Mouse (Mus musculus) MEL (cell line): ENCODE results near the gene Paqr4.

ENCODE experiments used
- CTCF ChIP-seq, 3 experiments: IDR thresholded peaks in 2 of 3; conservative IDR thresholded peaks in 1 of 3; 2 replicates each; pipeline ENCODE4 v1.5.1; 2011 to 2012; ENCODE audit warnings: low read length in 3 of 3, low read depth in 2 of 3, mild to moderate bottlenecking in 2 of 3, improper control_type of control experiment in 1 of 3, inconsistent platforms in 1 of 3, mixed read lengths in 1 of 3, moderate library complexity in 1 of 3; ENCODE audit not compliant: control insufficient read depth in 1 of 3, insufficient read depth in 1 of 3, poor library complexity in 1 of 3, severe bottlenecking in 1 of 3
- MAZ ChIP-seq: IDR thresholded peaks from 2 replicates; pipeline ENCODE4 v1.6.1; 2012; ENCODE audit warnings: low read depth, mild to moderate bottlenecking, inconsistent platforms, low read length, improper control_type of control experiment
- POLR2AphosphoS5 ChIP-seq: IDR thresholded peaks from 2 replicates; pipeline ENCODE4 v1.6.1; 2012; ENCODE audit warnings: low read depth, borderline replicate concordance, mild to moderate bottlenecking, inconsistent platforms, low read length, moderate library complexity, mixed read lengths
- UBTF ChIP-seq: IDR thresholded peaks from 2 replicates; pipeline ENCODE4 v1.6.1; 2012; ENCODE audit warnings: low read depth, mild to moderate bottlenecking, inconsistent platforms, low read length, improper control_type of control experiment, moderate library complexity, borderline replicate concordance; ENCODE audit not compliant: insufficient read depth

DNA sequence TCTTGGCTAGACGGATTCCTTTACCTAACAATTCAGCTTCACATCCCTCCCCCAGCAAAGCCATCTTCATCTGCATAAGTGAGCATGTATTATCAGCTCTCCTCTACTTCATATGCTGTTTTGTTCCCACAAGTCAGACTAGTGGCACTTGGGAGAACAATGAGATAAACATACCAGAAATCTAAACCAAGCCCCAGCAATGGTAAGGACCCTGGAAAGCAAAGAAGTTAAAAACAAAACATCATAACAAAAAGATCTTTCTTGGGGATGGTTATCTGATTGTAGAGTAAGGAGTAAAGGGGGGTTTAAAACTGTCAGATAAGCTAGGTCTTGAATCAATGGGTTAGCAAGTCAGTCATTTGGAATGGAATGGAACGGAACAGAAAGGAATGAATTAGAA is 29.8 kb upstream of the Paqr4 start:
- TF ChIP-seq CTCF (IDR thresholded peaks at IDR 0.05 in 2 of 3, conservative IDR thresholded peaks at IDR 0.05 in 1 of 3; ENCODE audit: control insufficient read depth in 1 of 3, insufficient read depth in 1 of 3, low read depth in 2 of 3, low read length in 3 of 3, poor library complexity in 1 of 3, severe bottlenecking in 1 of 3) (no peak), POLR2AphosphoS5 (no peak), MAZ (no peak), UBTF (no peak)
